Mouse (Mus musculus): ENCODE measurements at regions not wholly inside any gene's neighbourhood (a gene's known extent, or its start where the extent isn't known, plus 50 kb on each side); places are given as distances from the start of the nearest gene placed in this dataset.

- no peak overlapping the region for H3K27ac ChIP-seq
- no peak for ATAC-seq (ENCODE audit: insufficient number of reproducible peaks, low FRiP score, low TSS enrichment, low read depth)
- H3K4me3 ChIP-seq = no peak overlapping the region
- H3K4me1 ChIP-seq = no peaks in the 10 kb centered on the region
- no peak overlapping the region for H3K4me2 ChIP-seq
- no peaks in the 10 kb centered on the region for H3K27me3 ChIP-seq
- no peaks in the 10 kb centered on the region for H3K9me3 ChIP-seq
- no peaks in the 10 kb centered on the region for H3K36me3 ChIP-seq
- H3K9ac ChIP-seq = no peak overlapping the region
- 62% methylated on average over 7 of the region's 7 CpGs for WGBS
Measured at GRCm38 (mm10) chr2:128491217-128491877, 99.7 kb upstream of the Spdye4c start.

DNA sequence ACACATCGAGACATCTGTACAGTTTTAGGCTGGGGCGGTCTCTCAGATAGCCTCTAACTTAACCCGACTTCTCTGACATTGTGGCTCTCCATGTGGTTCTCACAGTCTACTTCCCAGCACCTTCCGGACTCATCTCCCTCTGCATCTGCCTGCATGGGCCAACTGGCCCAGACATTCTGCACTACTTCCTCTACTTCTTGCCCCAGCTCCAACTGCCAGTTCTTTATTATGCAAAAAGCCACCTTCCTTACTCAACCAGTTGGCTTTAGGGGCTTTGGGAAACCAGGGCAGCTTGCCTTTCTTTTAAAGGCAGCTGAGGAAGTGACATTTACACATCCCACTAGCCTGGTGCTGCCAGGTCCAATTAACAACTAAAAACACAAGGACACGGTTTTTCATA lies 97.1 kb upstream of the Spdye4c start:
- WGBS = 85% methylated on average over 5 of the region's 5 CpGs
- Histone ChIP-seq H3K9me3 (no peaks in the 10 kb centered on the region), H3K27ac (no peak overlapping the region), H3K36me3 (no peaks in the 10 kb centered on the region), H3K9ac (no peak overlapping the region), H3K27me3 (no peaks in the 10 kb centered on the region), H3K4me2 (no peak overlapping the region), H3K4me3 (no peak overlapping the region), H3K4me1 (0 out of 2 replicates have a peak, but pooled peaks cover 2% of the 10 kb centered on the region)
- ATAC-seq (ENCODE audit: insufficient number of reproducible peaks, low FRiP score, low TSS enrichment, low read depth) = no peak

DNA sequence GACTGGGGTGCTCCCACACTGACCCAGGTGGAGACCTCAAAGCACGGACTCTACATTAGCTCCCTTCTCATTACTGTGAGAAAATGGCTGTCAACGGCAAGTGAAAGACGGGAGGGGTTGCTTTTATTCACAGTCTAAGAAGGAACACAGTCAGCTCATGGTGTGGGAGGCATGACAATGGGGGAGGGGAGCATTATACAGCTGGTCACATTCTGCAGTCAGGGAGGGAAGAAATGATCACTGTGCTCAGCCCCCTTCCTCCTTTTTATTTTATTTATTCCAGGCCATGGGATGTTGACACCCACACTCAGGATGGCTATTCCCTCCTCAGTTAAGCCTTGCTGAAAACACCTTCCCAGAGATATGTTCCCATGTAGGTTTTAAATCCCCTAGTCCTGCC lies 93.1 kb upstream of the Spdye4c start:
- Histone ChIP-seq H3K9ac (no peak overlapping the region), H3K27ac (no peak overlapping the region), H3K4me3 (no peak overlapping the region), H3K4me1 (0 out of 2 replicates have a peak, but pooled peaks cover 2% of the 10 kb centered on the region), H3K27me3 (no peaks in the 10 kb centered on the region), H3K9me3 (no peaks in the 10 kb centered on the region), H3K36me3 (no peaks in the 10 kb centered on the region), H3K4me2 (no peak overlapping the region)
- whole genome bisulfite sequencing = 61% methylated on average over 3 of the region's 3 CpGs
- no peak for ATAC-seq (ENCODE audit: insufficient number of reproducible peaks, low FRiP score, low TSS enrichment, low read depth)

DNA sequence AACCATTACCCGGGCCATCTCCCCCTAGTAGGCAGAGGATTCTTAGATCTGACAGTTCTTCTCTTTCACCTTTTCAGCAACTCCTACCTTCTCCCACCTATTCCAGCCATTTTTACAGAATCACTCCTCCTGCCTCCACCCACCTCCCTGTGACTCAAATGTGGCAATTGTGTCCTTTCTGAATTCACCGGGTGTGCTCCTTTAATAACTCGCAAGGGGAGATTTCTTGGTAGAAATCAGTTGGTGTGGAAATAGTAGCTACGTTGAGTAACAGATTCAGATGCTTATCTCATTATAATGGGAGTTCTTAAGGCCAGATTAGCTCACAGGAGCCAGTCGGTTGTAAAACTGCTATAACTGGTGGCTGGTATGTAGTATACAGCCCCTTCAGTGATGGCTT lies 92.4 kb upstream of the Spdye4c start:
- Histone ChIP-seq H3K27me3 (no peaks in the 10 kb centered on the region), H3K4me1 (peaks cover 9% of the 10 kb centered on the region), H3K9me3 (no peaks in the 10 kb centered on the region), H3K9ac (no peak overlapping the region), H3K4me2 (no peak overlapping the region), H3K4me3 (no peak overlapping the region), H3K36me3 (no peaks in the 10 kb centered on the region), H3K27ac (no peak overlapping the region)
- no peak for ATAC-seq (ENCODE audit: insufficient number of reproducible peaks, low FRiP score, low TSS enrichment, low read depth)
- 51% methylated on average over 5 of the region's 5 CpGs for WGBS

DNA sequence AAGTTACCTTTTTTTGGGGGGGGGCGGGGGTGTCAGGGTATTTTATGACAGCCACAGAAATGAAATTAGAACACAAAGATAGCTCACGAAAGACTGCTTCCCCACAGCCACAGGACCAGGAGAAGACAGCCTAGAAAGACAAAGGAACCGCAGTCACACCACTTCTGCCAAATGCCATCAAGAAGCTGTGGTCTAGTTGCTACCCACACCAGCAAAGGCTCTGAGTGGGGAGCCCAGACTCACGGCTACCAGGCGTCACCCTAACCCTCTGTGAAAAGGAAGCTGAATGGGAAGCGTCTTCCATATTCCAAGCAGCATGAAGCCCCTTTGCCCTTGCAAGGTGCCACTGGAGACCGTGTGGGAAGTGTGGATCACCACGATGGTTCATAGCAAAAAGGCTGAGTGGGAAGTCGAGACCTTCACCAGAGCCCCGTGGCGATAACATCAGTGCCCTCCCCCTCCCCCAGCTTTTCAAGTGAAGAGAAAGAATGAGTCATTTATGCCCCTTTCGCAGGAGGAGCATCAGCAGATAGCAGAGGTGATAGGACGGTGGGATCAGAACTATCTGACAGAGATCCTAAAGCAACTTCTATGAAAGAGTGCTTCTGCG lies 91.3 kb upstream of the Spdye4c start:
- peaks cover 10% of the 10 kb centered on the region for H3K4me1 ChIP-seq
- WGBS = 81% methylated on average over 14 of the region's 14 CpGs
- ATAC-seq (ENCODE audit: insufficient number of reproducible peaks, low FRiP score, low TSS enrichment, low read depth) = no peak
- H3K9me3 ChIP-seq = no peaks in the 10 kb centered on the region
- no peaks in the 10 kb centered on the region for H3K36me3 ChIP-seq
- no peak overlapping the region for H3K4me2 ChIP-seq
- no peaks in the 10 kb centered on the region for H3K27me3 ChIP-seq
- no peak overlapping the region for H3K27ac ChIP-seq
- H3K4me3 ChIP-seq = no peak overlapping the region
- H3K9ac ChIP-seq = no peak overlapping the region

DNA sequence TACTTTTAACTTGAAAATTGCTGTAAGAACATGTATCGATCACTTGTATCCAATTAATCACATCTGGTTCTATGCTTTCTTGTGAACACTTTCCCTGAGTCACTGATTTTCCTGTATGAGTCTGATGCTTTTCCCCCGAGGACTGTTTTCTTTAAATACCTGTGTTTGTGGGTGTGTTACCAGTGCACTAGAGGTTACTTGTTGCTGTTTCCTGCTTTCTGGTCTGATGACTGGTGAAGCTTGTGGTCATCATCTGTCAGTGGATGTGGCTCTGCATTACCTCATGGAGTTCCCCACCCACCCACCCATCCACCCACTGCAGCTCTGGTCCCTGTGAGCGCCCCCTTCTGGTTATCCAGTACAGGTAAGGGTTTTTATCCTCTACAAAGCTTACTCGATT lies 88.3 kb upstream of the Spdye4c start:
- no peaks in the 10 kb centered on the region for H3K27me3 ChIP-seq
- no peak overlapping the region for H3K9ac ChIP-seq
- no peak for ATAC-seq (ENCODE audit: insufficient number of reproducible peaks, low FRiP score, low TSS enrichment, low read depth)
- 71% methylated on average over 4 of the region's 4 CpGs for WGBS
- no peaks in the 10 kb centered on the region for H3K36me3 ChIP-seq
- H3K4me2 ChIP-seq = no peak overlapping the region
- no peak overlapping the region for H3K4me3 ChIP-seq
- H3K9me3 ChIP-seq = no peaks in the 10 kb centered on the region
- H3K27ac ChIP-seq = no peak overlapping the region
- H3K4me1 ChIP-seq = peaks cover 11% of the 10 kb centered on the region

- no peak overlapping the region for H3K27ac ChIP-seq
- 82% methylated on average over 2 of the region's 2 CpGs for WGBS
- no peak for ATAC-seq (ENCODE audit: insufficient number of reproducible peaks, low FRiP score, low TSS enrichment, low read depth)
Measured at GRCm38 (mm10) chr2:128503136-128503935, 87.7 kb upstream of the Spdye4c start.

GRCm38 (mm10) chr2:128507591-128508243 lies 83.3 kb upstream of the Spdye4c start:
- Histone ChIP-seq H3K4me2 (no peak overlapping the region), H3K27ac (0 out of 2 replicates have a peak overlapping the region, but pooled peaks have one; percentile 18), H3K4me3 (no peak overlapping the region), H3K27me3 (no peaks in the 10 kb centered on the region), H3K36me3 (no peaks in the 10 kb centered on the region), H3K4me1 (peaks cover 10% of the 10 kb centered on the region), H3K9me3 (no peaks in the 10 kb centered on the region), H3K9ac (no peak overlapping the region)
- no peak for ATAC-seq (ENCODE audit: insufficient number of reproducible peaks, low FRiP score, low TSS enrichment, low read depth)
- 47% methylated on average over 11 of the region's 11 CpGs for WGBS

More at GRCm38 (mm10) chr2:128503136-128503935, 87.7 kb upstream of the Spdye4c start:
- H3K4me1 ChIP-seq = peaks cover 10% of the 10 kb centered on the region
- no peak overlapping the region for H3K4me3 ChIP-seq
- no peak overlapping the region for H3K9ac ChIP-seq
- H3K4me2 ChIP-seq = no peak overlapping the region
- H3K36me3 ChIP-seq = no peaks in the 10 kb centered on the region
- H3K27me3 ChIP-seq = no peaks in the 10 kb centered on the region
- H3K9me3 ChIP-seq = no peaks in the 10 kb centered on the region

- 84% methylated on average over 2 of the region's 2 CpGs for WGBS
- Histone ChIP-seq H3K4me3 (no peak overlapping the region), H3K27ac (no peak overlapping the region), H3K27me3 (no peaks in the 10 kb centered on the region), H3K9ac (no peak overlapping the region), H3K9me3 (no peaks in the 10 kb centered on the region), H3K4me2 (no peak overlapping the region), H3K36me3 (no peaks in the 10 kb centered on the region), H3K4me1 (peaks cover 7% of the 10 kb centered on the region)
- ATAC-seq (ENCODE audit: insufficient number of reproducible peaks, low FRiP score, low TSS enrichment, low read depth) = no peak
Measured at GRCm38 (mm10) chr2:128508244-128508605, 82.8 kb upstream of the Spdye4c start.

- no peak for ATAC-seq (ENCODE audit: insufficient number of reproducible peaks, low FRiP score, low TSS enrichment, low read depth)
- no peak overlapping the region for H3K9ac ChIP-seq
- H3K27me3 ChIP-seq = no peaks in the 10 kb centered on the region
- peaks cover 10% of the 10 kb centered on the region for H3K4me1 ChIP-seq
- no peaks in the 10 kb centered on the region for H3K36me3 ChIP-seq
- WGBS = 60% methylated on average over 6 of the region's 6 CpGs
- no peak overlapping the region for H3K4me2 ChIP-seq
- no peak overlapping the region for H3K4me3 ChIP-seq
- H3K9me3 ChIP-seq = no peaks in the 10 kb centered on the region
- H3K27ac ChIP-seq = 0 out of 2 replicates have a peak overlapping the region, but pooled peaks have one; percentile 9
Measured at GRCm38 (mm10) chr2:128511291-128511690, 79.7 kb upstream of the Spdye4c start.

DNA sequence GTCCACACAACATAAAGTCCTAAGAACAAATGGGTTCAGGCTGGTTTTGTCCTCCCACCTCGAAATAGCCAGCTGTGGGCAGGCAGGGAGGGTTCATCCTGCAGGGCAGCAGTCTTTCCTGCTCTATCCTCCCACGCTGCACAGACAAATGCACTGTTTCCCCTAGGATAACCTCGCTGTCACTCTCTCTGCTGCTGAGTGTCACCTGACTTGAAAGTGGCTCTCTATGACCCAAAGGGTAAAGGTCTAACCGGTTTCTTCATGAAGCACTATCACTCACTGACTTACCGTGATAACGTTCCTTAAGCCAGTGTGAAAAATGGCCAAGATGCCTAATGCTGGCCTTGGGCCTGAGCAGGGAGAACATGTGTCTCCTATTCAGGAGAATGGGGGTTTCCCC lies 78.2 kb upstream of the Spdye4c start:
- no peak overlapping the region for H3K4me2 ChIP-seq
- H3K36me3 ChIP-seq = no peaks in the 10 kb centered on the region
- ATAC-seq (ENCODE audit: insufficient number of reproducible peaks, low FRiP score, low TSS enrichment, low read depth) = no peak

More for the DNA sequence above, 78.2 kb upstream of the Spdye4c start:
- Histone ChIP-seq H3K9ac (no peak overlapping the region), H3K4me1 (peaks cover 15% of the 10 kb centered on the region), H3K9me3 (no peaks in the 10 kb centered on the region), H3K27ac (no peak overlapping the region), H3K27me3 (no peaks in the 10 kb centered on the region), H3K4me3 (no peak overlapping the region)
- WGBS = 71% methylated on average over 6 of the region's 6 CpGs
